In the genomic region with DNA sequence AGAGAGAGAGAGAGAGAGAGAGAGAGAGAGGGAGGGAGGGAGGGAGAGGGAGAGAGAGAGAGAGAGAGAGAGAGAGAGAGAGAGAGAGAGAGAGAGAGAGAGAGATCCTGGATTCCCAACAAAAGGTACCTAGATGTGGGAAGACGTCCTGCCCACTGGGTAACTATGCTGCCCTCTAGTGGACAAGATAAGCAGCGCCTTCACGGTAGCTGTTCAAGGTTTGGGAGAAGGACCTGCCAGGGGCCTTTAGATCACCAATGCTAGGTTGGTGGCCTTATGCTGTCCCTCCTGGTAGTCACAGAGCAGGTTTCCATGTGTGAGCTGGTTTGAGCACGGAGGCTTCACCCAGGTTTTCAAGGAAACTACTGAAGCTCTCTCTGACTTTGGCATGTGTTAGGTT, we compare ENCODE assay signal across 9 mouse cellular contexts. TPM values are rescaled to one million over a fixed set of nuclear protein-coding genes. Genes with fewer than 3 reads are reported as not detected.
A peak's percentile ranks its signal among the peaks of the same experiment; 100 is the strongest.
DNase-seq lines count a peak whose midpoint lies in the region; ATAC-seq lines count a peak whose summit lies in the region.
"Had no signal": no experiment of that assay in that cellular context is flagged by ENCODE, and none has a peak within 500 bp of the region (broad histone marks: within the 10 kb centered on the region; RNA-seq: fewer than 3 reads in every experiment).

No protein-coding gene starts in this region.

- no peak overlapping the region for H3K4me3 ChIP-seq in embryonic facial prominence, embryonic 14.5 days (ENCODE audit: low read depth, low read length)

- no peak overlapping the region for H3K4me2 ChIP-seq in embryonic facial prominence, embryonic 14.5 days (ENCODE audit: low read depth, low read length)

- ATAC-seq in embryonic facial prominence, embryonic 14.5 days (ENCODE audit: low read depth), result no peak
- peak; percentile 64 for ATAC-seq in megakaryocyte-erythroid progenitor cell, adult 5-6 weeks (replicated peaks; ENCODE audit: low FRiP score, low TSS enrichment, poor library complexity, severe bottlenecking)

- H3K4me1 ChIP-seq in embryonic facial prominence, embryonic 14.5 days (ENCODE audit: control insufficient read depth, insufficient read depth, low read length), result peaks cover 13% of the 10 kb centered on the region

- no peaks in the 10 kb centered on the region for H3K36me3 ChIP-seq in embryonic facial prominence, embryonic 14.5 days (ENCODE audit: control insufficient read depth, insufficient read depth, low read length)

- no peaks in the 10 kb centered on the region for H3K9me3 ChIP-seq in embryonic facial prominence, embryonic 14.5 days (ENCODE audit: control insufficient read depth, low read length)

- H3K27ac ChIP-seq in embryonic facial prominence, embryonic 14.5 days (replicated peaks; ENCODE audit: low read depth, low read length), result no peak overlapping the region

- WGBS in embryonic facial prominence, embryonic 14.5 days, result 8% methylated on average over 4 of the region's 4 CpGs

- H3K27me3 ChIP-seq in embryonic facial prominence, embryonic 14.5 days (replicated peaks; ENCODE audit: control insufficient read depth, insufficient read depth, low read length), result peaks cover 9% of the 10 kb centered on the region

- no peak overlapping the region for H3K9ac ChIP-seq in embryonic facial prominence, embryonic 14.5 days (ENCODE audit: low read depth, low read length)

- peak; percentile 40 for DNase-seq in heart, adult 8-10 months (ENCODE audit: low spot score)
- no peak for DNase-seq in heart, adult 11 months
- peak; percentile 42 for DNase-seq in CD4-positive helper T cell, adult 2 months (ENCODE audit: low read depth, low spot score)
- peak; percentile 42 for DNase-seq in adrenal gland, postnatal 25 days
- DNase-seq in embryonic facial prominence, embryonic 14.5 days (ENCODE audit: low spot score), result peak; percentile 69
- peak; percentile 58 to 64 for DNase-seq in layer of hippocampus, postnatal 10 days (ENCODE audit: low spot score in 2 of 2)
- DNase-seq in telencephalon, adult 2 months (ENCODE audit: low read depth, low spot score), result peak; percentile 12

RNA-seq across cellular contexts. Expression of a gene that starts 39.4 kb away (rescaled TPM):
- under 1 TPM in 3 of 4 experiments, not detected in 1; 0.06 to 0.34 (median 0.11) TPM for total RNA-seq in heart, adult 8-10 months (2022)
- total RNA-seq in adrenal gland, postnatal 25 days (2021), result 0.52 TPM in 1 of 2 replicates, not detected in the other
- polyA plus RNA-seq in embryonic facial prominence, embryonic 14.5 days (2014; fragmentation: Nextera tagmentation; extraction: Ambion mirVana), result 0.22 and 0.45 TPM in 2 replicates
- 1 to 10 TPM; 3.7 to 4.9 TPM for total RNA-seq in layer of hippocampus, postnatal 10 days (2021)
- total RNA-seq in megakaryocyte-erythroid progenitor cell, adult 5-6 weeks (2014; fragmentation: Nextera tagmentation), result not detected in 2 replicates
- not detected in 2 replicates for total RNA-seq in megakaryocyte-erythroid progenitor cell, adult 5-6 weeks (2017)
- polyA plus RNA-seq: liver, embryonic 16.5 days had no signal
